Mouse (Mus musculus): Measurements from ENCODE around the gene Epha3.

Epha3 gene

DNA sequence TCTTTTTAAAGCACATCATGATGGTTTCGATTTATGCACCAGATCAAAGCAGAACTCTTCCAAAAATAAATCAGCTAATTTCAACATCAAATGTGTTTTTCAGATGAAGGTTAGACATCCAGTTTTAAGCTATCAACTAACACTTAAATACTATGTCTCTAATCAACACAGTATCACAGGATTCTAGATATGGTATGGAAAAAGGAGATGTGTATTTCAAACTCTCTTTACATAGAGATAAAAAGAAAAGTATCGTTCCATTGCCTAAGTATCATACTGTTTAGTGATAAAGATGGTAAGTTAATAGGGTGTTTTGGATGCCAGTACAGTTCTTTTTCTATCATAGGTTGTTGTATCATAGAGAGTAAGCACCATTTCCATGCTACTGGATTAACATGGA, 353.9 kb downstream of the Epha3 start:
- no peak for DNase-seq (ENCODE audit: low read depth in 2 of 2, low spot score in 2 of 2)

DNA sequence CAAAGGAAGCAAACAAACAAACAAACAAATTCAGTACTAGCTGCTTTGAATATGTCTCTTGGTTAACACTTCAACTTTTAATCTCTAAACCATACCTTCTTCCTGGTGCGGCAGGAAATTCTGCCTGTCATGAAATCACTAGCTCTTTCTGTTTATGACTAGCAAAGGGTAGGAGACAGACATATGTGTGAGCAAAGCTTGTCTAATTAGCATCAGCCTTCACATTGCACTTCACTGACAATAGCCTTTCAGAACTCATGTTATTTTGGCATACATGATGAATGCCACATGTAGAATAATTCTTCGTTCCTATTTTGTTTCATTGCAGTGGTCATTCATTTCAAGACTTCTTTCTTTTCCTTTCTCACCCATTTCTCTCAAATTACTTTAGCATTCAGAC, 357.5 kb downstream of the Epha3 start:
- no peak for DNase-seq (ENCODE audit: low read depth in 2 of 2, low spot score in 2 of 2)

DNA sequence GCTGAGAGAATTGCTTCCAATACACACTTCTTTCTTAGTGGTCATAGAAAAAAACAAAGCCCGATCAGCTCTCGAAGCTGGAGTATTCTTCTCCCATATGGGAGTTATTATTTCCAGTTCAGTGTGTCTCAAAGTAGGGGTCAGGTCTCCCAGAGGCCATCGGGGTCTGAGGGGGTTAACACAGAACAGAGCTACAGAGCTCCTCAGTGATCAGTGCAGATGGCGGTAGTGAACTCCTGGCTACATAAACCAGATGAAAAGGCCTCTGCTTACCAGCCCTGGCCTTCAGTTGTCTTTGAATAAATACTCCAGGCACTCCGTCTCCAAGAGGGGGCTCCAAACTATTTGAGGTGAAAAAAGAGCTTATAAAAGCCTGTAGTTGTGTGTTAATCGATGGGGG, 362.5 kb downstream of the Epha3 start:
- DNase-seq (ENCODE audit: low read depth in 2 of 2, low spot score in 2 of 2), result no peak

DNA sequence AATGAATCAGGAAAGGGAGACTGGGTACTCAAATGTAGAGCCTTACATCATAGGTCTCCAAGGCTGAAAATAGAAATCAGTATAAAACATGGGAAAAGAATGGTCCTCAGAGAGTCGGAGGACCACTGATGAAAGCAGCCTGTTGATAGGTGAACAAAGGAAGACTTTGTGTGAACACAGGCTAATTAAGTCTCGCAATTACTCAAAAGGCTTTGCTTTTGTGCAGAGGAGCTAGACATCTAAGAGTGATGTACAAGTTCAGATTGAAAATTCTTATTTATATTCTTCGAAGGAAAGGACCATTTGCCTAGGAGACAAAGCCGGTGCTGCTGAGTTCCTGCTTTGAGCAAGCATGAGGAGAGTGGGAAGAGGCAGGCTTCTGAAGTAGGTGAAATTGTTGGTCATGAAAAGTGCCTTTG, 363.0 kb downstream of the Epha3 start:
- DNase-seq (ENCODE audit: low read depth in 2 of 2, low spot score in 2 of 2), result no peak
